ENCODE assay signal across 8 mouse cellular contexts in genomic region chr10:115617456-115618287, GRCm38 (mm10). TPM values are rescaled to one million over a fixed set of nuclear protein-coding genes. Genes with fewer than 3 reads are reported as not detected.
A peak's percentile ranks its signal among the peaks of the same experiment; 100 is the strongest.
DNase-seq lines count a peak whose midpoint lies in the region; ATAC-seq and TF ChIP-seq lines count a peak whose summit lies in the region.

No protein-coding gene starts in this region.

- H3K4me2 ChIP-seq in heart, embryonic 16.5 days (ENCODE audit: low read depth, low read length), result peak overlapping the region; percentile 52

- no peaks in the 10 kb centered on the region for H3K36me3 ChIP-seq in heart, adult 2 months (ENCODE audit: control insufficient read depth, insufficient read depth, low read length)
- no peaks in the 10 kb centered on the region for H3K36me3 ChIP-seq in heart, embryonic 16.5 days (ENCODE audit: control insufficient read depth, insufficient read depth)

- H3K27ac ChIP-seq in heart, adult 2 months, result no peak overlapping the region
- H3K27ac ChIP-seq in cortical plate, adult 2 months (ENCODE audit: insufficient read depth, low read length), result no peak overlapping the region
- H3K27ac ChIP-seq in heart, embryonic 16.5 days (ENCODE audit: low read length), result no peak overlapping the region

- no peak for DNase-seq in heart, adult 2 months
- DNase-seq in heart, postnatal 25 days (ENCODE audit: low spot score), result no peak
- peak; percentile 12 for DNase-seq in MEL-GATA-1-ER (ENCODE audit: extremely low read depth, low read depth)
- peak; percentile 11 for DNase-seq in large intestine, adult 2 months (ENCODE audit: low read depth, low spot score)
- peak; percentile 21 for DNase-seq in yolk sac, embryonic 10.5 days (ENCODE audit: low spot score)

- H3K27me3 ChIP-seq in heart, adult 2 months (ENCODE audit: control insufficient read depth, insufficient read depth, low read length), result no peaks in the 10 kb centered on the region
- no peaks in the 10 kb centered on the region for H3K27me3 ChIP-seq in heart, embryonic 16.5 days (ENCODE audit: control insufficient read depth, insufficient read depth, low read length)

- TF ChIP-seq POLR2A in heart, adult 2 months (IDR thresholded peaks at IDR 0.05; ENCODE audit: insufficient read depth, low read depth, low read length), result no peak
- no peak for TF ChIP-seq POLR2A in cortical plate, adult 2 months (IDR thresholded peaks at IDR 0.05; ENCODE audit: extremely low read depth, insufficient read depth, low read length)

- H3K4me3 ChIP-seq in heart, adult 2 months, result no peak overlapping the region
- H3K4me3 ChIP-seq in cortical plate, adult 2 months (ENCODE audit: insufficient read depth, low read length), result no peak overlapping the region
- H3K4me3 ChIP-seq in heart, embryonic 16.5 days (ENCODE audit: low read length), result peak overlapping the region; percentile 20

- TF ChIP-seq CTCF in heart, adult 2 months (IDR thresholded peaks at IDR 0.05), result peak; percentile 70
- TF ChIP-seq CTCF in cortical plate, adult 2 months (IDR thresholded peaks at IDR 0.05; ENCODE audit: extremely low read depth, insufficient read depth, low read length), result peak; percentile 46; the same call in 1 of the 2 replicates

- no peaks in the 10 kb centered on the region for H3K9me3 ChIP-seq in heart, embryonic 16.5 days (replicated peaks; ENCODE audit: control insufficient read depth, low read length)

- TF ChIP-seq EP300 in heart, adult 2 months (IDR thresholded peaks at IDR 0.05; ENCODE audit: insufficient read depth, low read depth, low read length), result no peak

- H3K79me2 ChIP-seq in heart, adult 2 months (replicated peaks; ENCODE audit: control insufficient read depth, insufficient read depth, low read length), result no peaks in the 10 kb centered on the region

- no peak for ATAC-seq in heart, embryonic 16.5 days (replicated peaks; ENCODE audit: extremely low read depth, insufficient read depth, low FRiP score)
- peak; percentile 97 for ATAC-seq in megakaryocyte progenitor cell, adult 5-6 weeks (replicated peaks; ENCODE audit: poor library complexity)

- intact Hi-C loops in heart, adult 2 months (cut with DNase I), result loop anchor here (1.0 to 5.0 kb wide), 2 partner anchors 205 to 294 kb away; no protein-coding TSS in a partner anchor
- intact Hi-C loops in heart, postnatal 25 days (cut with DNase I), result loop anchor here (1.0 to 10.0 kb wide), 4 partner anchors 183 to 580 kb away; no protein-coding TSS in a partner anchor

- H3K4me1 ChIP-seq in heart, adult 2 months (ENCODE audit: control insufficient read depth, insufficient read depth, low read length), result no peaks in the 10 kb centered on the region
- no peaks in the 10 kb centered on the region for H3K4me1 ChIP-seq in cortical plate, adult 2 months (ENCODE audit: control insufficient read depth, insufficient read depth, low read length)
- H3K4me1 ChIP-seq in heart, embryonic 16.5 days (ENCODE audit: control insufficient read depth, insufficient read depth, low read length), result no peaks in the 10 kb centered on the region

- H3K9ac ChIP-seq in heart, adult 2 months (ENCODE audit: low read depth, low read length), result no peak overlapping the region
- H3K9ac ChIP-seq in heart, embryonic 16.5 days (ENCODE audit: low read length), result no peak overlapping the region

- 11% methylated on average over 15 of the region's 15 CpGs for WGBS in heart, adult 2 months
- WGBS in heart, embryonic 16.5 days, result 14% methylated on average over 14 of the region's 15 CpGs
- 11% methylated on average over 14 of the region's 15 CpGs for WGBS in large intestine, adult 2 months

RNA-seq across cellular contexts. Expression of gene Lgr5, which starts 30.1 kb away (rescaled TPM):
- total RNA-seq in heart, adult 2 months (2021), result under 1 TPM in 1 of 2 experiments, not detected in 1; 0.05 TPM
- polyA plus RNA-seq in heart, adult 2 months (2012; rRNA removed), result 0.25 and 0.32 TPM in 2 replicates
- under 1 TPM; 0.05 to 0.06 TPM for total RNA-seq in heart, postnatal 25 days (2021)
- 1.1 and 1.5 TPM in 2 replicates for polyA plus RNA-seq in cortical plate, adult 2 months (2012; rRNA removed)
- 0.52 and 0.53 TPM in 2 replicates for polyA plus RNA-seq in heart, embryonic 16.5 days (2015; fragmentation: Nextera tagmentation; extraction: Ambion mirVana)
- polyA plus RNA-seq in large intestine, adult 2 months (2012; rRNA removed), result 4.7 and 6.1 TPM in 2 replicates
- not detected in 2 replicates for total RNA-seq in megakaryocyte progenitor cell, adult 5-6 weeks (2015)
- 0.14 TPM in 1 of 2 replicates, not detected in the other for total RNA-seq in megakaryocyte progenitor cell, adult 5-6 weeks (2017)

RNA-seq across cellular contexts. Expression of gene A930009A15Rik, which starts 47.9 kb away (rescaled TPM):
- not detected for total RNA-seq in heart, adult 2 months (2021)
- not detected in 2 replicates for polyA plus RNA-seq in heart, adult 2 months (2012; rRNA removed)
- total RNA-seq in heart, postnatal 25 days (2021), result not detected
- 0.38 and 0.70 TPM in 2 replicates for polyA plus RNA-seq in cortical plate, adult 2 months (2012; rRNA removed)
- not detected in 2 replicates for polyA plus RNA-seq in heart, embryonic 16.5 days (2015; fragmentation: Nextera tagmentation; extraction: Ambion mirVana)
- polyA plus RNA-seq in large intestine, adult 2 months (2012; rRNA removed), result not detected in 2 replicates
- total RNA-seq in megakaryocyte progenitor cell, adult 5-6 weeks (2015), result not detected in 2 replicates
- total RNA-seq in megakaryocyte progenitor cell, adult 5-6 weeks (2017), result not detected in 2 replicates

Comparison
In these comparisons a context has a peak if more than half of its experiments do, and no peak if none do; other contexts are left out.
1. DNase-seq: peak in MEL-GATA-1-ER (single experiment), large intestine, adult 2 months (single experiment) and yolk sac, embryonic 10.5 days (single experiment); none in heart, adult 2 months (0 of 2) and heart, postnatal 25 days (single experiment).